Mouse (Mus musculus): ENCODE measurements around the gene Rcan1. TPM values are rescaled to one million over a fixed set of nuclear protein-coding genes. Genes with fewer than 3 reads are reported as not detected.

The Rcan1 gene
- polyA plus RNA-seq, 2 experiments: 28.2 to 38.0 TPM

GRCm38 (mm10) chr16:92397745-92398573 is 72.7 kb downstream of the Rcan1 start:
- DNase-seq (ENCODE audit: low spot score) (peak; percentile 58), ATAC-seq (ENCODE audit: low FRiP score, low read depth) (no peak)
- Histone ChIP-seq H3K27ac (replicated peaks; ENCODE audit: low read depth, low read length) (peak overlapping the region; percentile 52), H3K4me1 (ENCODE audit: control insufficient read depth, insufficient read depth, low read length) (peaks cover 50% of the 10 kb centered on the region), H3K9me3 (ENCODE audit: control insufficient read depth, low read length) (no peaks in the 10 kb centered on the region), H3K27me3 (ENCODE audit: control insufficient read depth, insufficient read depth, low read length) (no peaks in the 10 kb centered on the region), H3K9ac (ENCODE audit: low read depth, low read length, severe bottlenecking) (no peak overlapping the region), H3K36me3 (ENCODE audit: control insufficient read depth, insufficient read depth, low read length) (peaks cover 35% of the 10 kb centered on the region), H3K4me3 (replicated peaks; ENCODE audit: low read length) (no peak overlapping the region), H3K4me2 (replicated peaks; ENCODE audit: low read depth, low read length, severe bottlenecking) (peak overlapping the region; percentile 79; the same call in 1 of the 2 replicates)
- no peak for TF ChIP-seq POLR2A (IDR thresholded peaks at IDR 0.05; ENCODE audit: borderline replicate concordance, extremely low read depth, insufficient read depth, insufficient read length)
- 60% methylated on average over 10 of the region's 10 CpGs for WGBS

GRCm38 (mm10) chr16:92393732-92394131 is 76.9 kb downstream of the Rcan1 start:
- Histone ChIP-seq H3K27ac (replicated peaks; ENCODE audit: low read depth, low read length) (no peak overlapping the region), H3K4me1 (ENCODE audit: control insufficient read depth, insufficient read depth, low read length) (peaks cover 10% of the 10 kb centered on the region), H3K4me3 (replicated peaks; ENCODE audit: low read length) (no peak overlapping the region), H3K4me2 (replicated peaks; ENCODE audit: low read depth, low read length, severe bottlenecking) (no peak overlapping the region), H3K36me3 (ENCODE audit: control insufficient read depth, insufficient read depth, low read length) (peaks cover 42% of the 10 kb centered on the region), H3K9ac (ENCODE audit: low read depth, low read length, severe bottlenecking) (no peak overlapping the region), H3K27me3 (ENCODE audit: control insufficient read depth, insufficient read depth, low read length) (no peaks in the 10 kb centered on the region), H3K9me3 (ENCODE audit: control insufficient read depth, low read length) (no peaks in the 10 kb centered on the region)
- no peak for ATAC-seq (ENCODE audit: low FRiP score, low read depth)
- no peak for DNase-seq (ENCODE audit: low spot score)
- no peak for TF ChIP-seq POLR2A (IDR thresholded peaks at IDR 0.05; ENCODE audit: borderline replicate concordance, extremely low read depth, insufficient read depth, insufficient read length)
- 96% methylated on average over 3 of the region's 3 CpGs for WGBS

GRCm38 (mm10) chr16:92387692-92388091 is 83.0 kb downstream of the Rcan1 start:
- H3K4me3 ChIP-seq (replicated peaks; ENCODE audit: low read length): no peak overlapping the region
- DNase-seq (ENCODE audit: low spot score) (no peak), ATAC-seq (ENCODE audit: low FRiP score, low read depth) (no peak)
- H3K36me3 ChIP-seq (ENCODE audit: control insufficient read depth, insufficient read depth, low read length): peaks cover 7% of the 10 kb centered on the region; the same call in 1 of the 2 replicates
- no peaks in the 10 kb centered on the region for H3K27me3 ChIP-seq (ENCODE audit: control insufficient read depth, insufficient read depth, low read length)
- no peaks in the 10 kb centered on the region for H3K9me3 ChIP-seq (ENCODE audit: control insufficient read depth, low read length)
- no peak overlapping the region for H3K4me2 ChIP-seq (replicated peaks; ENCODE audit: low read depth, low read length, severe bottlenecking)
- 59% methylated on average over 10 of the region's 10 CpGs for WGBS
- H3K9ac ChIP-seq (ENCODE audit: low read depth, low read length, severe bottlenecking): no peak overlapping the region
- no peak overlapping the region for H3K27ac ChIP-seq (replicated peaks; ENCODE audit: low read depth, low read length)
- TF ChIP-seq POLR2A (IDR thresholded peaks at IDR 0.05; ENCODE audit: borderline replicate concordance, extremely low read depth, insufficient read depth, insufficient read length): no peak
- no peaks in the 10 kb centered on the region for H3K4me1 ChIP-seq (ENCODE audit: control insufficient read depth, insufficient read depth, low read length)

GRCm38 (mm10) chr16:92385062-92385461 is 85.6 kb downstream of the Rcan1 start:
- Histone ChIP-seq H3K9me3 (ENCODE audit: control insufficient read depth, low read length) (no peaks in the 10 kb centered on the region), H3K36me3 (ENCODE audit: control insufficient read depth, insufficient read depth, low read length) (no peaks in the 10 kb centered on the region), H3K27ac (replicated peaks; ENCODE audit: low read depth, low read length) (no peak overlapping the region), H3K4me3 (replicated peaks; ENCODE audit: low read length) (no peak overlapping the region), H3K9ac (ENCODE audit: low read depth, low read length, severe bottlenecking) (no peak overlapping the region), H3K27me3 (ENCODE audit: control insufficient read depth, insufficient read depth, low read length) (no peaks in the 10 kb centered on the region), H3K4me2 (replicated peaks; ENCODE audit: low read depth, low read length, severe bottlenecking) (no peak overlapping the region), H3K4me1 (ENCODE audit: control insufficient read depth, insufficient read depth, low read length) (peaks cover 2% of the 10 kb centered on the region; the same call in 1 of the 2 replicates)
- TF ChIP-seq POLR2A (IDR thresholded peaks at IDR 0.05; ENCODE audit: borderline replicate concordance, extremely low read depth, insufficient read depth, insufficient read length): no peak
- DNase-seq (ENCODE audit: low spot score): no peak
- no peak for ATAC-seq (ENCODE audit: low FRiP score, low read depth)
- 7% methylated on average over 2 of the region's 2 CpGs for WGBS

- Histone ChIP-seq H3K9me3 (ENCODE audit: control insufficient read depth, low read length) (no peaks in the 10 kb centered on the region), H3K9ac (ENCODE audit: low read depth, low read length, severe bottlenecking) (no peak overlapping the region), H3K4me2 (replicated peaks; ENCODE audit: low read depth, low read length, severe bottlenecking) (no peak overlapping the region), H3K4me3 (replicated peaks; ENCODE audit: low read length) (no peak overlapping the region), H3K27ac (replicated peaks; ENCODE audit: low read depth, low read length) (no peak overlapping the region), H3K36me3 (ENCODE audit: control insufficient read depth, insufficient read depth, low read length) (no peaks in the 10 kb centered on the region), H3K4me1 (ENCODE audit: control insufficient read depth, insufficient read depth, low read length) (peaks cover 2% of the 10 kb centered on the region; the same call in 1 of the 2 replicates), H3K27me3 (ENCODE audit: control insufficient read depth, insufficient read depth, low read length) (no peaks in the 10 kb centered on the region)
- DNase-seq (ENCODE audit: low spot score) (no peak), ATAC-seq (ENCODE audit: low FRiP score, low read depth) (no peak)
- no peak for TF ChIP-seq POLR2A (IDR thresholded peaks at IDR 0.05; ENCODE audit: borderline replicate concordance, extremely low read depth, insufficient read depth, insufficient read length)
Measured at GRCm38 (mm10) chr16:92383412-92383811, 87.3 kb downstream of the Rcan1 start.
